Mouse (Mus musculus) lung, postnatal 0 days (tissue): ENCODE measurements around the gene Gpr62.

Experiments
- CTCF ChIP-seq: IDR thresholded peaks from 2 replicates; pipeline ENCODE4 v1.5.1; 2016; ENCODE audit warnings: antibody characterized with exemption, mild to moderate bottlenecking
- EP300 ChIP-seq: IDR thresholded peaks from 2 replicates; pipeline ENCODE4 v1.6.1; 2016; ENCODE audit warnings: antibody characterized with exemption, mild to moderate bottlenecking, control low read depth

DNA sequence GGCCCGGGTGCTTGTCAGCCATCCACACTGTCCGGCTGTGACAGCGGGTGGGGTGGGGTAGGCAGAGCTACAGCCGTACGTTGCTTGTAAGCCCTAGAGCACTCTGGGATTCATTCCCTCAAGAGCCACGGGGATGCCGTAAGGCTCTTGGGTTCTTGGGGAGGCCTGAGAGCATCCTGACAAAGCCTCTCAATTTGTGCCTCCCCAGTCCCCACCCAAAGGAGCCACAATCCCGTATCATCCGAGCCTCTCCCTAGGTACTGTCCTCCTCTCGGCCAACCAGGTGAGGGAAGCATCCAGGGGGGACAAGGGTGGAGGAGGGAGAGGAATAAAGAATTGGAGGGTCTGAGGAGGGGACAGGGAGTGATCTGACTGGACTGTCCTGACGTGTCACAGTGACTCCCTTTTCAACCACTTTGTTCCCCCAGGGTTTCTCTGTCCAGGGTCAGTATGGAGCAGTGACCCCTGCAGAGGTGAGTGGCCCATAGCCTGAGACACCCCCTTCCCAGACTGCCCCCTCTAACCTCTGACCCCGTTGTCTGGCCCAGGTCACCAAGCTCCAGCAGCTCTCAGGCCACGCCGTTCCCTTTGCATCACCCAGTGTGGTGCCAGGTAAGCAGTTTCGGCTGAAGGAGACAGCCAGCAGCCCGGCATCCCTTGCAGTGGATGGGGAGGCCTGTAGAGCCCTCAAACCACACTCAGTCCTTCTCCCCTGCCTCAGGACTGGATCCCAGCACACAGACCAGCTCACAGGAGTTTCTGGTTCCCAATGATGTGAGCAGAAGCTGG, 3.9 kb downstream of the Gpr62 start:
- no peak for TF ChIP-seq CTCF
- no peak for TF ChIP-seq EP300
